Mouse (Mus musculus) lung, postnatal 10 days (tissue): ENCODE data around the gene Bcl2l15.
"Not testable (repeated sequence)": the region's sequence is repeated elsewhere in the genome, so short reads cannot be mapped to it uniquely, and the experiment has no call there.

ENCODE experiments used
- DNase-seq: peaks from one replicate; pipeline ENCODE4 v3.0.0; 2021

Bcl2l15 gene

GRCm38 (mm10) chr3:103832426-103832825 lies at the start of gene Bcl2l15:
Gene Bcl2l15 (plus strand): TSS chr3:103832601.
- DNase-seq, result no peak

- DNase-seq, result no peak
These were observed 49.4 kb upstream of the Bcl2l15 start for GRCm38 (mm10) chr3:103782844-103783609.

- DNase-seq, result peak; percentile 48
These were observed 45.2 kb upstream of the Bcl2l15 start for GRCm38 (mm10) chr3:103787225-103787624.

- DNase-seq, result no peak
These were observed 43.3 kb upstream of the Bcl2l15 start for GRCm38 (mm10) chr3:103789096-103789495.

- peak; percentile 85 for DNase-seq
These were observed 42.5 kb upstream of the Bcl2l15 start for GRCm38 (mm10) chr3:103789891-103790345.

GRCm38 (mm10) chr3:103790346-103791145 lies 41.9 kb upstream of the Bcl2l15 start:
- DNase-seq, result peak; percentile 40

- DNase-seq, result peak; percentile 97
These were observed 40.9 kb upstream of the Bcl2l15 start, which contains the start of gene Hipk1 for GRCm38 (mm10) chr3:103791230-103792110. Gene Hipk1 (minus strand): TSS chr3:103791563.

- not testable (repeated sequence) for DNase-seq
These were observed 40.3 kb upstream of the Bcl2l15 start for GRCm38 (mm10) chr3:103792111-103792406.

GRCm38 (mm10) chr3:103792566-103792965 lies 39.8 kb upstream of the Bcl2l15 start:
- no peak for DNase-seq

- DNase-seq, result no peak
These were observed 36.0 kb upstream of the Bcl2l15 start for GRCm38 (mm10) chr3:103796389-103796788.

- no peak for DNase-seq
These were observed 32.9 kb upstream of the Bcl2l15 start for GRCm38 (mm10) chr3:103799507-103799906.

GRCm38 (mm10) chr3:103801631-103802531 lies 30.5 kb upstream of the Bcl2l15 start:
- DNase-seq, result peak; percentile 89

- peak; percentile 3 for DNase-seq
These were observed 29.5 kb upstream of the Bcl2l15 start for GRCm38 (mm10) chr3:103802861-103803260.

GRCm38 (mm10) chr3:103805671-103806070 lies 26.7 kb upstream of the Bcl2l15 start:
- no peak for DNase-seq

GRCm38 (mm10) chr3:103808891-103809798 lies 23.3 kb upstream of the Bcl2l15 start, which contains the start of the genes Dclre1b, Ap4b1 and Gm43064:
Gene Dclre1b (minus strand): TSS chr3:103809444.
Gene Ap4b1 (plus strand): TSS chr3:103809520.
Gene Gm43064 (plus strand): TSS chr3:103809573.
- peak; percentile 95 for DNase-seq

GRCm38 (mm10) chr3:103809799-103810150 lies 22.6 kb upstream of the Bcl2l15 start:
- no peak for DNase-seq

GRCm38 (mm10) chr3:103810967-103811366 lies 21.4 kb upstream of the Bcl2l15 start:
- no peak for DNase-seq

GRCm38 (mm10) chr3:103827548-103827947 lies 4.9 kb upstream of the Bcl2l15 start:
- no peak for DNase-seq

- DNase-seq, result no peak
These were observed 3.4 kb upstream of the Bcl2l15 start for GRCm38 (mm10) chr3:103829036-103829435.

- DNase-seq, result not testable (repeated sequence)
These were observed 1.7 kb upstream of the Bcl2l15 start for GRCm38 (mm10) chr3:103830681-103831080.

GRCm38 (mm10) chr3:103831146-103831545 lies 1.3 kb upstream of the Bcl2l15 start:
- DNase-seq, result no peak
